Mouse (Mus musculus): ENCODE measurements at regions not wholly inside any gene's neighbourhood (a gene's known extent, or its start where the extent isn't known, plus 50 kb on each side); places are given as distances from the start of the nearest gene placed in this dataset.

DNA sequence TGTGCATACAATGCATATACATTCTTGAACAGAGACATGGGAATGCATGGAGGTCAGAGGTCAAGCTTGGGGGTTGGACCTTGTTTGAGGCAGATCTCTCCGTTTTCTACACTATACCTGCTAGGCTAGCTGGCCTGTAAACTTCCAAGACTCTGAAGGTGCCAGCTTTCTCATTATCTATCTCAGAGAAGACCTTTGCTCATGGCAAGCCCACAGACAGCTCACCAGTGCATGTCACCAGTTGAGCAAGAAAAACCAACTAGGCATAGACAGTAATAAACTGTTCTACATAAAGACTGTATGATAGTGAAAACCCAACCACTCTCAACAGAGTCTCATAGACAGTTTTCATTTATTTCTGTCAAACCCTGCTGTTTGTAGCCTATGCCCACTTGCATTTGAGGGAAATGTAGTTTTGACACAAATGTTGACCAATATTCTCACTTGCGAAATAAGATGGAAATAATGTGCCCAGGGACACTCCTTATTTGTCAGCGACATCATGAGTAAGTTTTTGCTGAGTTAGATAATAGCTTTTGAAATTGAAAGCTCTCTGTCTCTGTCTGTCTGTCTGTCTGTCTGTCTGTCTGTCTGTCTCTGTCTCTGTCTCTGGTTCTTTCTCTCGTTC lies 96.6 kb downstream of the E030025P04Rik start:
- 85% methylated on average over 4 of the region's 4 CpGs for WGBS
- no peak for DNase-seq (ENCODE audit: low spot score)
- H3K4me2 ChIP-seq (replicated peaks; ENCODE audit: low read depth, low read length), result no peak overlapping the region

DNA sequence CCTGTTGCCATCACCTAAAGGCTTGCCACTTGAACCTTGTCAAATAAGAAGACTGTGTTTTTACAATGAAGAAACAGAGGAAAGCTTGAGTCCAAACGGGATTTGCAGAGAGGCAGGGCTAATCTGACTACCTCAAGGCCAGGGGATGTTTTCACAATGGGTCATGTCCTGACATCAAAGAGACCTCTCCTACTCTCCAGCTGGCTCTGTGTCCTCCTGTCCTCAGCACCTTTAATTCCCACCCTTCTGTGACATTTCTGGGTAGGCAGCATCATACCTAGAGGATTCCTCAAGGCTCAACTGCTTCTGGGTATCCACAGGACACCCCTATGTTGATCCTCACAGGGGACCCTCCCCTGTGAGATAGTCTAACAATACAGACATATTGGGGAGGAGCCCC lies 97.7 kb downstream of the E030025P04Rik start:
- ATAC-seq (ENCODE audit: low FRiP score) (no peak), DNase-seq (ENCODE audit: low spot score) (no peak)
- H3K4me1 ChIP-seq (replicated peaks; ENCODE audit: control insufficient read depth, insufficient read depth, low read length), result no peaks in the 10 kb centered on the region
- H3K27me3 ChIP-seq (ENCODE audit: control insufficient read depth, insufficient read depth, low read length), result no peaks in the 10 kb centered on the region
- H3K9me3 ChIP-seq (ENCODE audit: control insufficient read depth, low read length), result no peaks in the 10 kb centered on the region
- WGBS, result 53% methylated on average over 1 of the region's 1 CpGs
- no peaks in the 10 kb centered on the region for H3K36me3 ChIP-seq (ENCODE audit: control insufficient read depth, insufficient read depth, low read length)
- H3K4me2 ChIP-seq (replicated peaks; ENCODE audit: low read depth, low read length), result no peak overlapping the region
- H3K9ac ChIP-seq (ENCODE audit: low read depth, low read length), result no peak overlapping the region
- H3K27ac ChIP-seq (ENCODE audit: low read depth, low read length), result no peak overlapping the region
- H3K4me3 ChIP-seq (ENCODE audit: low read depth, low read length), result no peak overlapping the region

More for the DNA sequence above, 96.6 kb downstream of the E030025P04Rik start:
- no peak for ATAC-seq (ENCODE audit: low FRiP score)
- Histone ChIP-seq H3K9me3 (ENCODE audit: control insufficient read depth, low read length) (no peaks in the 10 kb centered on the region), H3K36me3 (ENCODE audit: control insufficient read depth, insufficient read depth, low read length) (no peaks in the 10 kb centered on the region), H3K27me3 (ENCODE audit: control insufficient read depth, insufficient read depth, low read length) (no peaks in the 10 kb centered on the region), H3K4me3 (ENCODE audit: low read depth, low read length) (no peak overlapping the region), H3K27ac (ENCODE audit: low read depth, low read length) (no peak overlapping the region), H3K4me1 (replicated peaks; ENCODE audit: control insufficient read depth, insufficient read depth, low read length) (no peaks in the 10 kb centered on the region), H3K9ac (ENCODE audit: low read depth, low read length) (no peak overlapping the region)

DNA sequence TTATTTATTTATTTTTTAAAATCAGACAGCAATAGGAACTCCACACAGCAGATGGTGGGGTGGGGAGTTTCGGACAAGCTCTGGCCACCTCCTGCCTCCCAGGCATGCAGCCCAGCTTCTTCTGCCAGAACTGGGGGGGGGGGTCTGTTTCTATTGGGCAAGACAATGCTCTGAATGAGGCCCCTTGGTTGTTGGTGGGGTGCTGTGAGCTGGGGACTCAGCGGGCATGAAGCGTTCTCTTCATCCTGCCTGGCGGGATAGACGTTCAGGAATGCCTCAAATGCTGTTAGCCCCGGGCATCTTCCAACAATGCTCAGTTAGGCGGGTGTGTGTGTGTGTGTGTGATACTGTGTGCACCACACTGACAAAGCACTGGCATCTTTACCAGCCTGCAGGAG lies 103.7 kb downstream of the E030025P04Rik start:
- Histone ChIP-seq H3K9me3 (ENCODE audit: control insufficient read depth, low read length) (no peaks in the 10 kb centered on the region), H3K9ac (ENCODE audit: low read depth, low read length) (no peak overlapping the region), H3K4me2 (replicated peaks; ENCODE audit: low read depth, low read length) (no peak overlapping the region), H3K27ac (ENCODE audit: low read depth, low read length) (no peak overlapping the region), H3K36me3 (ENCODE audit: control insufficient read depth, insufficient read depth, low read length) (no peaks in the 10 kb centered on the region), H3K4me3 (ENCODE audit: low read depth, low read length) (no peak overlapping the region), H3K27me3 (ENCODE audit: control insufficient read depth, insufficient read depth, low read length) (no peaks in the 10 kb centered on the region), H3K4me1 (replicated peaks; ENCODE audit: control insufficient read depth, insufficient read depth, low read length) (no peaks in the 10 kb centered on the region)
- ATAC-seq (ENCODE audit: low FRiP score), result no peak
- WGBS, result 55% methylated on average over 7 of the region's 7 CpGs
- DNase-seq (ENCODE audit: low spot score), result no peak

DNA sequence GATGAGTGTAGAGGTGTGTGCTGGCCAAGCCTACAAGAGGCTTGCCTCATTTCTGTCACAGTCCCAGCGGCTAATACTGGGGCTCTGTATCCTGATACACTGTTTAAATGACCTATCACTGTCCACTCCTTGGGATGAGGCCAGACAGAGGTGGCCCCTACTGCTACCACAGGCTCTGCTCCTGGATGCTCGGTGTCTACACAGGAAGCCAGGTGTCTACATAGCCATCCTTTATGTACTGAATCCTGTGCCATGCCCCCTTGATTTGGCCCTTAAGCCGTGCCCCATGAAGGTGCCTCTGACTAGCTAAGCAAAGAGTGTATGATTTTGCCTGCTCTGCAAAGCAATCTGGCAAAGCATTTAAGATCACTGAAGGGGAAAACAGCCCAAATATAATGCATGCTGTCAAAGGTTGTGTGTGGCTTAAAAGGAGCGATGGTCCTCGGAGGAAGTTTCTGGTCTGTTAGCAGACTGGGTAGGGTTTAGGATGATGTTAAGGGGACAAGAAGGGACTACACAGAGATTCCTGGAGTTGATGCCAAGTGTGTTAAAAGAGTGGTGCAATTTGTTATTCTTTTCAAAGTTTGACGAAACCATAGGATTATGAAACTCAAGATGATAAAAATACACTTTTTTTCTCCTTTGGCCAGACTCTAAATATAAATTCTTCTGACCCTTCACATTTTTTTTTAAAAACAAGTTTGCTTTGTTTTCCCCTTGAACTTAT lies 104.2 kb downstream of the E030025P04Rik start:
- H3K4me1 ChIP-seq (replicated peaks; ENCODE audit: control insufficient read depth, insufficient read depth, low read length), result no peaks in the 10 kb centered on the region
- H3K4me3 ChIP-seq (ENCODE audit: low read depth, low read length), result no peak overlapping the region
- 76% methylated on average over 6 of the region's 6 CpGs for WGBS
- no peaks in the 10 kb centered on the region for H3K27me3 ChIP-seq (ENCODE audit: control insufficient read depth, insufficient read depth, low read length)
- H3K27ac ChIP-seq (ENCODE audit: low read depth, low read length), result no peak overlapping the region
- DNase-seq (ENCODE audit: low spot score) (no peak), ATAC-seq (ENCODE audit: low FRiP score) (no peak)
- no peaks in the 10 kb centered on the region for H3K36me3 ChIP-seq (ENCODE audit: control insufficient read depth, insufficient read depth, low read length)
- no peaks in the 10 kb centered on the region for H3K9me3 ChIP-seq (ENCODE audit: control insufficient read depth, low read length)
- no peak overlapping the region for H3K9ac ChIP-seq (ENCODE audit: low read depth, low read length)
- H3K4me2 ChIP-seq (replicated peaks; ENCODE audit: low read depth, low read length), result no peak overlapping the region

DNA sequence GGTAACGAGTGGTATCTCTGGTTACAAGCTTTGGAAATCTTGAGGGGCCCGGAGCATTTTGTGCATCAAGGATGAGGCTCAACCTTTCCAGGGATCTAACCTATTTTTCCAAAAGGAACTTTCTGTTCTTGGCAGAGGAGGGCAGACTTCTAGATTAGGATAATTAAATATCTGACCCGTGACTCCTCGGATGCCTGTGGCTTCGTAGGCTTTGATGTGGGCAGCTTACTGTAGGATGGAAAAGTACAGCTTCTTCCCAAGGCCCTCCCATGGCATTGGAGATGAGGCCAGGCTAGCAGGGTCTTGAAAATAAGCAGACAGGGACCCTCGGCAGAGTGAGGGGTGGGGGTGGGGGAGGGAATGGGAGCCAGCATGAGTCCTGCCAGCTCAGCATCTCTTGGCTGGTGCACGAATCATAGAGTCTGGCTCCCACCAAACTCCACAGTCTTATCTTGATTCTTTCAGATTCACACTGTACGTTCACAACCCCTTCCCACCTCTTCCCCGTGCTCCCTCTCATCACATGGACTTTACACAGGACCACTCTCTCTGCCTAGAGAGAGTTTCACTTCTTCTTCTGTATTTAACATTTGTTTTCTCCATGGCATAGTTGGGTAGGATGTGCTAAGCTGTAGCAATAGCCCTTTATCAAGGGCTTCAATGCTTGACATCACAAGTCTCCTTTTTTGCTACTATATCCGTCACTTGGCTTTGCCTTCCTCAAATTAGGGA lies 104.9 kb downstream of the E030025P04Rik start:
- H3K27ac ChIP-seq (ENCODE audit: low read depth, low read length), result no peak overlapping the region
- no peaks in the 10 kb centered on the region for H3K27me3 ChIP-seq (ENCODE audit: control insufficient read depth, insufficient read depth, low read length)
- H3K4me3 ChIP-seq (ENCODE audit: low read depth, low read length), result no peak overlapping the region
- no peaks in the 10 kb centered on the region for H3K36me3 ChIP-seq (ENCODE audit: control insufficient read depth, insufficient read depth, low read length)
- DNase-seq (ENCODE audit: low spot score) (no peak), ATAC-seq (ENCODE audit: low FRiP score) (no peak)
- no peaks in the 10 kb centered on the region for H3K9me3 ChIP-seq (ENCODE audit: control insufficient read depth, low read length)
- H3K4me1 ChIP-seq (replicated peaks; ENCODE audit: control insufficient read depth, insufficient read depth, low read length), result no peaks in the 10 kb centered on the region
- H3K9ac ChIP-seq (ENCODE audit: low read depth, low read length), result no peak overlapping the region
- H3K4me2 ChIP-seq (replicated peaks; ENCODE audit: low read depth, low read length), result no peak overlapping the region
- 79% methylated on average over 10 of the region's 10 CpGs for WGBS

DNA sequence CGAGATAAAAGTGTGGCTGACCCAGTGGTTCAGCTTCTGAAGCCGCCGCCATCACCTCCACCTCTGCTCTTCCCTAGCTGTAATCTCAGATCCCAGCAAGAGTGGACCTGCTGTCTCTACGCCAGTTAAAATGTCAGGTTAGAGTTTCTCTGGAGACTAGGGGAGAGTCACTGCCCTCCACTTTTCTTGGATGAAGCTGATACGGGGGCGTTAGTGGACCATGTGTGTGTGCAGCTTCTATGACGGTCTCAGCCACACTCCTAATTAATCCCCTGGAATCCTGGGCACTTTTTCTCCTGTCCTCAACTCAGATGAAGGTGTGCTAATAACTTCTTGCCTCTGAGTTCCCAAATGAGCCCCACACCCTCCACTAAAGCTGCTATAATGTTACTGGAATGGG lies 106.0 kb downstream of the E030025P04Rik start:
- H3K36me3 ChIP-seq (ENCODE audit: control insufficient read depth, insufficient read depth, low read length), result no peaks in the 10 kb centered on the region
- H3K9me3 ChIP-seq (ENCODE audit: control insufficient read depth, low read length), result no peaks in the 10 kb centered on the region
- no peak overlapping the region for H3K4me3 ChIP-seq (ENCODE audit: low read depth, low read length)
- H3K27me3 ChIP-seq (ENCODE audit: control insufficient read depth, insufficient read depth, low read length), result no peaks in the 10 kb centered on the region
- WGBS, result 86% methylated on average over 7 of the region's 7 CpGs
- no peak overlapping the region for H3K9ac ChIP-seq (ENCODE audit: low read depth, low read length)
- H3K4me2 ChIP-seq (replicated peaks; ENCODE audit: low read depth, low read length), result no peak overlapping the region
- no peaks in the 10 kb centered on the region for H3K4me1 ChIP-seq (replicated peaks; ENCODE audit: control insufficient read depth, insufficient read depth, low read length)
- H3K27ac ChIP-seq (ENCODE audit: low read depth, low read length), result no peak overlapping the region
- no peak for DNase-seq (ENCODE audit: low spot score)
- no peak for ATAC-seq (ENCODE audit: low FRiP score)

DNA sequence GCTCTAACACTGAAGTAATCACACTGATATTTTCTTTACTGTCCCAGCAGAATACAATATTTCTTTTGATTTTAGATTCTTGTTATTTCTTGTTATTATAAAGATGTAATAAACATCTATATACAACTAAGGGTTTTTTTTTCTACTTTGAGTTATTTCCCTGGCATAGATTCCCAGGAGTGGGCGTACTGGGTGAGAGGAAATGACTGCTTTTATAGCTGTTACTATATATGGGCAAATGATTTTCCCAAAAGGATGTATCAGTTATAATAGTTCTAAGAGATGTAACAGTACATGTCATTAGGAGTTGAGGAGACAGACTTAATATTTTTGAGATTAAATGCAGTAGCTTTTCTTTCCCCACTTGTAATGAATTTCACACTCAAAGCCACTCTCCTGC lies 109.6 kb downstream of the E030025P04Rik start:
- Histone ChIP-seq H3K4me3 (ENCODE audit: low read depth, low read length) (no peak overlapping the region), H3K4me2 (replicated peaks; ENCODE audit: low read depth, low read length) (no peak overlapping the region), H3K27ac (ENCODE audit: low read depth, low read length) (no peak overlapping the region), H3K9me3 (ENCODE audit: control insufficient read depth, low read length) (no peaks in the 10 kb centered on the region), H3K4me1 (replicated peaks; ENCODE audit: control insufficient read depth, insufficient read depth, low read length) (no peaks in the 10 kb centered on the region), H3K27me3 (ENCODE audit: control insufficient read depth, insufficient read depth, low read length) (no peaks in the 10 kb centered on the region), H3K9ac (ENCODE audit: low read depth, low read length) (no peak overlapping the region), H3K36me3 (ENCODE audit: control insufficient read depth, insufficient read depth, low read length) (no peaks in the 10 kb centered on the region)
- ATAC-seq (ENCODE audit: low FRiP score) (no peak), DNase-seq (ENCODE audit: low spot score) (no peak)
- 90% methylated on average over 1 of the region's 1 CpGs for WGBS

DNA sequence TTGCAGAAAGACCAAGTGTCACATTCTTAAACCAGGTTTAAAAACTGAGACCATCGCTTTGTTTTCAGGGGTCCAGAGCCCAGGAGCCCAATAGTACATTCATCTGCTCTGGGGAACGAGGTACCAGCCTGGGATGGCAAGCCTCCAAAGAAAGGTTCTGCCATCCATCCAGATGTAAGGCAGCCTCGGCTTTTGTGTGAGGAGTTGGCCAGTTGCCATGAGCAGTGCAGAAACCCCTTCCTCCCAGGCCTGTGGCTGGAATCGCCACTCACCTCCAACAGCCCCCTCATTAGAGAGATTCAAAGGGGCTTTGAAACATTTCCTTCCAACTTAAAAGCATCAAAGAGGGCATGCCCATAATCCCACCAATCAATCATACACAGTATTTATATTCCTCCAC lies 110.1 kb downstream of the E030025P04Rik start:
- H3K27ac ChIP-seq (ENCODE audit: low read depth, low read length), result no peak overlapping the region
- WGBS, result 73% methylated on average over 4 of the region's 4 CpGs
- ATAC-seq (ENCODE audit: low FRiP score), result no peak

More for the DNA sequence above, 110.1 kb downstream of the E030025P04Rik start:
- no peaks in the 10 kb centered on the region for H3K27me3 ChIP-seq (ENCODE audit: control insufficient read depth, insufficient read depth, low read length)
- no peaks in the 10 kb centered on the region for H3K4me1 ChIP-seq (replicated peaks; ENCODE audit: control insufficient read depth, insufficient read depth, low read length)
- no peaks in the 10 kb centered on the region for H3K36me3 ChIP-seq (ENCODE audit: control insufficient read depth, insufficient read depth, low read length)
- H3K4me2 ChIP-seq (replicated peaks; ENCODE audit: low read depth, low read length), result no peak overlapping the region
- no peak for DNase-seq (ENCODE audit: low spot score)
- H3K4me3 ChIP-seq (ENCODE audit: low read depth, low read length), result no peak overlapping the region
- no peaks in the 10 kb centered on the region for H3K9me3 ChIP-seq (ENCODE audit: control insufficient read depth, low read length)
- H3K9ac ChIP-seq (ENCODE audit: low read depth, low read length), result no peak overlapping the region

Measured in hindbrain, embryonic 11.5 days (tissue).